Mouse (Mus musculus): ENCODE data around the gene Gm11985.

- no peak for TF ChIP-seq MXI1 (IDR thresholded peaks at IDR 0.05; ENCODE audit: low read depth, low read length)
- TF ChIP-seq CTCF (conservative IDR thresholded peaks at IDR 0.05 in 1 of 2, IDR thresholded peaks at IDR 0.05 in 1 of 2; ENCODE audit: low read depth in 2 of 2, low read length in 2 of 2) = no peak
- TF ChIP-seq EP300 (IDR thresholded peaks at IDR 0.05; ENCODE audit: low read length) = no peak
These were observed 45.0 kb upstream of the Gm11985 start for GRCm38 (mm10) chr11:7233333-7233732.
